Comparison of ENCODE assay signal across 10 mouse cellular contexts in genomic region chr2:152392786-152393185, GRCm38 (mm10). TPM values are rescaled to one million over a fixed set of nuclear protein-coding genes. Genes with fewer than 3 reads are reported as not detected.
DNase-seq lines count a peak whose midpoint lies in the region; ATAC-seq and TF ChIP-seq lines count a peak whose summit lies in the region.
"Had no signal": no experiment of that assay in that cellular context is flagged by ENCODE, and none has a peak within 500 bp of the region (broad histone marks: within the 10 kb centered on the region; RNA-seq: fewer than 3 reads in every experiment).

No protein-coding gene starts in this region.

- peaks cover 23% of the 10 kb centered on the region for H3K36me3 ChIP-seq in E14TG2a.4 (ENCODE audit: insufficient read depth, low read length)
- H3K36me3 ChIP-seq in forebrain, embryonic 15.5 days: no peaks in the 10 kb centered on the region

- H3K9ac ChIP-seq in forebrain, embryonic 15.5 days (replicated peaks): no peak overlapping the region
- H3K9ac ChIP-seq: embryonic facial prominence, embryonic 12.5 days had no signal

- no peak for TF ChIP-seq POLR2A in brain, embryonic 14.5 days (IDR thresholded peaks at IDR 0.05; ENCODE audit: borderline replicate concordance, extremely low read depth, insufficient read depth, insufficient read length, poor library complexity, severe bottlenecking)

- no peaks in the 10 kb centered on the region for H3K27me3 ChIP-seq in E14TG2a.4 (ENCODE audit: insufficient read depth, low read length)
- H3K27me3 ChIP-seq in forebrain, embryonic 15.5 days: no peaks in the 10 kb centered on the region
- H3K27me3 ChIP-seq: embryonic facial prominence, embryonic 12.5 days had no signal

- ATAC-seq in forebrain, embryonic 15.5 days (replicated peaks): no peak

- peak; percentile 54 for DNase-seq in layer of hippocampus, adult 11-12 months (ENCODE audit: low spot score)
- DNase-seq in layer of hippocampus, postnatal 25 days (ENCODE audit: extremely low spot score in 1 of 2, low spot score in 1 of 2): no peak
- DNase-seq in brain, embryonic 14.5 days (ENCODE audit: low read depth): peak; percentile 90
- peak; percentile 28 to 70 for DNase-seq in lung, adult 18-20 months
- DNase-seq in retina, embryonic 14.5 days (ENCODE audit: low spot score): peak; percentile 86
- no peak for DNase-seq in right cerebral cortex, adult 18-20 months

- H3K4me1 ChIP-seq in E14TG2a.4 (replicated peaks; ENCODE audit: low read depth, low read length): peaks cover 51% of the 10 kb centered on the region
- peaks cover 29% of the 10 kb centered on the region for H3K4me1 ChIP-seq in forebrain, embryonic 15.5 days

- no peak overlapping the region for H3K4me3 ChIP-seq in E14TG2a.4 (replicated peaks; ENCODE audit: low read length)
- no peak overlapping the region for H3K4me3 ChIP-seq in forebrain, embryonic 15.5 days
- H3K4me3 ChIP-seq: embryonic facial prominence, embryonic 12.5 days had no signal

- 14% methylated on average over 3 of the region's 3 CpGs for WGBS in forebrain, embryonic 15.5 days

- TF ChIP-seq CTCF in E14TG2a.4 (conservative IDR thresholded peaks at IDR 0.05; ENCODE audit: low read length): peak; percentile 45
- peak; percentile 76; the same call in 1 of the 2 replicates for TF ChIP-seq CTCF in brain, embryonic 14.5 days (IDR thresholded peaks at IDR 0.05; ENCODE audit: borderline replicate concordance, extremely low read depth, insufficient read depth, insufficient read length)

- H3K4me2 ChIP-seq in forebrain, embryonic 15.5 days (replicated peaks): no peak overlapping the region

- H3K27ac ChIP-seq in forebrain, embryonic 15.5 days (replicated peaks): 0 out of 2 replicates have a peak overlapping the region, but pooled peaks have one; percentile 2
- H3K27ac ChIP-seq: embryonic facial prominence, embryonic 12.5 days had no signal

- no peaks in the 10 kb centered on the region for H3K9me3 ChIP-seq in E14TG2a.4 (ENCODE audit: low read length)
- H3K9me3 ChIP-seq in forebrain, embryonic 15.5 days: no peaks in the 10 kb centered on the region
- H3K9me3 ChIP-seq: embryonic facial prominence, embryonic 12.5 days had no signal

RNA-seq across cellular contexts. Expression of gene Sox12, which starts 5.1 kb away (rescaled TPM):
- 10 to 100 TPM; 16.4 to 19.8 TPM for total RNA-seq in layer of hippocampus, postnatal 25 days (2021)
- 87.0 and 105 TPM in 2 replicates for polyA plus RNA-seq in brain, embryonic 14.5 days (2012; rRNA removed)
- polyA plus RNA-seq in forebrain, embryonic 15.5 days (2015; fragmentation: Nextera tagmentation; extraction: Ambion mirVana): 17.7 and 18.3 TPM in 2 replicates

RNA-seq across cellular contexts. Expression of gene Nrsn2, which starts 16.3 kb away (rescaled TPM):
- 10 to 100 TPM; 60.6 to 76.6 TPM for total RNA-seq in layer of hippocampus, postnatal 25 days (2021)
- polyA plus RNA-seq in brain, embryonic 14.5 days (2012; rRNA removed): 25.8 and 33.1 TPM in 2 replicates
- polyA plus RNA-seq in forebrain, embryonic 15.5 days (2015; fragmentation: Nextera tagmentation; extraction: Ambion mirVana): 13.5 and 13.6 TPM in 2 replicates

RNA-seq across cellular contexts. Expression of gene Zcchc3, which starts 22.0 kb away (rescaled TPM):
- total RNA-seq in layer of hippocampus, postnatal 25 days (2021): 10 to 100 TPM; 10.7 to 11.6 TPM
- 18.1 and 19.9 TPM in 2 replicates for polyA plus RNA-seq in brain, embryonic 14.5 days (2012; rRNA removed)
- polyA plus RNA-seq in forebrain, embryonic 15.5 days (2015; fragmentation: Nextera tagmentation; extraction: Ambion mirVana): 18.7 TPM in 2 replicates

RNA-seq across cellular contexts. Expression of gene 6820408C15Rik, which starts 22.6 kb away (rescaled TPM):
- 1 to 10 TPM; 1.7 to 2.7 TPM for total RNA-seq in layer of hippocampus, postnatal 25 days (2021)
- 1.4 and 2.6 TPM in 2 replicates for polyA plus RNA-seq in brain, embryonic 14.5 days (2012; rRNA removed)
- 2.1 and 3.7 TPM in 2 replicates for polyA plus RNA-seq in forebrain, embryonic 15.5 days (2015; fragmentation: Nextera tagmentation; extraction: Ambion mirVana)
- polyA plus RNA-seq: small intestine, adult 2 months had no signal

RNA-seq across cellular contexts. Expression of gene Trib3, which starts 49.0 kb away (rescaled TPM):
- under 1 TPM; 0.23 to 0.39 TPM for total RNA-seq in layer of hippocampus, postnatal 25 days (2021)
- polyA plus RNA-seq in brain, embryonic 14.5 days (2012; rRNA removed): 0.62 and 0.70 TPM in 2 replicates
- polyA plus RNA-seq in forebrain, embryonic 15.5 days (2015; fragmentation: Nextera tagmentation; extraction: Ambion mirVana): 0.55 and 0.85 TPM in 2 replicates

Comparison
In these comparisons a context has a peak if more than half of its experiments do, and no peak if none do; other contexts are left out.
1. DNase-seq: peak in layer of hippocampus, adult 11-12 months (single experiment), brain, embryonic 14.5 days (single experiment), lung, adult 18-20 months (2 of 2) and retina, embryonic 14.5 days (single experiment); none in layer of hippocampus, postnatal 25 days (0 of 2) and right cerebral cortex, adult 18-20 months (single experiment).